Mouse (Mus musculus): ENCODE measurements around the gene Clic1. TPM values are rescaled to one million over a fixed set of nuclear protein-coding genes. Genes with fewer than 3 reads are reported as not detected.

The Clic1 gene
- polyA plus RNA-seq, 1 experiment from 2014 or later = 195 TPM

Other genes starting within 250 kb of the Clic1 start
- gene Cyp21a1, start 245.4 kb upstream of the Clic1 start, polyA plus RNA-seq (2016; fragmentation: Nextera tagmentation; extraction: Ambion mirVana) = not detected in 2 replicates
- gene Stk19, start 213.0 kb upstream of the Clic1 start, polyA plus RNA-seq (2016; fragmentation: Nextera tagmentation; extraction: Ambion mirVana) = 24.9 and 26.2 TPM in 2 replicates
- 70.8 and 81.7 TPM in 2 replicates for gene Dxo, start 212.9 kb upstream of the Clic1 start, polyA plus RNA-seq (2016; fragmentation: Nextera tagmentation; extraction: Ambion mirVana)
- gene Skiv2l, start 199.8 kb upstream of the Clic1 start, polyA plus RNA-seq (2016; fragmentation: Nextera tagmentation; extraction: Ambion mirVana) = 58.3 and 65.7 TPM in 2 replicates
- 125 and 134 TPM in 2 replicates for gene Nelfe, start 199.6 kb upstream of the Clic1 start, polyA plus RNA-seq (2016; fragmentation: Nextera tagmentation; extraction: Ambion mirVana)
- gene Cfb, start 187.4 kb upstream of the Clic1 start, polyA plus RNA-seq (2016; fragmentation: Nextera tagmentation; extraction: Ambion mirVana) = 1.4 and 3.0 TPM in 2 replicates
- gene Zbtb12, start 170.5 kb upstream of the Clic1 start, polyA plus RNA-seq (2016; fragmentation: Nextera tagmentation; extraction: Ambion mirVana) = 9.3 and 10.8 TPM in 2 replicates
- 0.18 TPM in 1 of 2 replicates, not detected in the other for gene Gm20547, start 167.9 kb upstream of the Clic1 start, polyA plus RNA-seq (2016; fragmentation: Nextera tagmentation; extraction: Ambion mirVana)
- 0.84 and 1.1 TPM in 2 replicates for gene C2, start 151.7 kb upstream of the Clic1 start, polyA plus RNA-seq (2016; fragmentation: Nextera tagmentation; extraction: Ambion mirVana)
- gene Ehmt2, start 151.5 kb upstream of the Clic1 start, polyA plus RNA-seq (2016; fragmentation: Nextera tagmentation; extraction: Ambion mirVana) = 114 TPM in 2 replicates
- not detected in 2 replicates for gene Slc44a4, start 135.5 kb upstream of the Clic1 start, polyA plus RNA-seq (2016; fragmentation: Nextera tagmentation; extraction: Ambion mirVana)
- 16.2 and 18.9 TPM in 2 replicates for gene Neu1, start 118.7 kb upstream of the Clic1 start, polyA plus RNA-seq (2016; fragmentation: Nextera tagmentation; extraction: Ambion mirVana)
- gene Hspa1b, start 90.7 kb upstream of the Clic1 start, polyA plus RNA-seq (2016; fragmentation: Nextera tagmentation; extraction: Ambion mirVana) = 0.19 TPM in 1 of 2 replicates, not detected in the other
- not detected in 2 replicates for gene Gm20481, start 80.1 kb upstream of the Clic1 start, polyA plus RNA-seq (2016; fragmentation: Nextera tagmentation; extraction: Ambion mirVana)
- 1.9 and 2.0 TPM in 2 replicates for gene Hspa1a, start 77.8 kb upstream of the Clic1 start, polyA plus RNA-seq (2016; fragmentation: Nextera tagmentation; extraction: Ambion mirVana)
- 1.0 and 1.1 TPM in 2 replicates for gene Hspa1l, start 77.3 kb upstream of the Clic1 start, polyA plus RNA-seq (2016; fragmentation: Nextera tagmentation; extraction: Ambion mirVana)
- gene Lsm2, start 68.1 kb upstream of the Clic1 start, polyA plus RNA-seq (2016; fragmentation: Nextera tagmentation; extraction: Ambion mirVana) = 222 and 234 TPM in 2 replicates
- gene Vars, start 49.0 kb upstream of the Clic1 start, polyA plus RNA-seq (2016; fragmentation: Nextera tagmentation; extraction: Ambion mirVana) = 169 and 171 TPM in 2 replicates
- gene Vwa7, start 33.4 kb upstream of the Clic1 start, polyA plus RNA-seq (2016; fragmentation: Nextera tagmentation; extraction: Ambion mirVana) = 0.10 and 0.13 TPM in 2 replicates
- 3.2 and 3.3 TPM in 2 replicates for gene Sapcd1, start 21.9 kb upstream of the Clic1 start, polyA plus RNA-seq (2016; fragmentation: Nextera tagmentation; extraction: Ambion mirVana)
- gene Msh5, start 3.2 kb upstream of the Clic1 start, polyA plus RNA-seq (2016; fragmentation: Nextera tagmentation; extraction: Ambion mirVana) = 2.9 and 3.4 TPM in 2 replicates
- 489 and 492 TPM in 2 replicates for gene Ddah2, start 9.1 kb downstream of the Clic1 start, polyA plus RNA-seq (2016; fragmentation: Nextera tagmentation; extraction: Ambion mirVana)
- not detected in 2 replicates for gene Ly6g6c, start 15.4 kb downstream of the Clic1 start, polyA plus RNA-seq (2016; fragmentation: Nextera tagmentation; extraction: Ambion mirVana)
- 0.68 and 0.76 TPM in 2 replicates for gene Mpig6b, start 16.2 kb downstream of the Clic1 start, polyA plus RNA-seq (2016; fragmentation: Nextera tagmentation; extraction: Ambion mirVana)
- 1.3 and 2.5 TPM in 2 replicates for gene Ly6g6e, start 26.9 kb downstream of the Clic1 start, polyA plus RNA-seq (2016; fragmentation: Nextera tagmentation; extraction: Ambion mirVana)
- gene Ly6g6d, start 28.1 kb downstream of the Clic1 start, polyA plus RNA-seq (2016; fragmentation: Nextera tagmentation; extraction: Ambion mirVana) = 0.68 and 1.0 TPM in 2 replicates
- 0.44 and 0.66 TPM in 2 replicates for gene Ly6g6f, start 35.6 kb downstream of the Clic1 start, polyA plus RNA-seq (2016; fragmentation: Nextera tagmentation; extraction: Ambion mirVana)
- gene Abhd16a, start 39.3 kb downstream of the Clic1 start, polyA plus RNA-seq (2016; fragmentation: Nextera tagmentation; extraction: Ambion mirVana) = 74.5 and 75.3 TPM in 2 replicates
- gene Ly6g5c, start 58.3 kb downstream of the Clic1 start, polyA plus RNA-seq (2016; fragmentation: Nextera tagmentation; extraction: Ambion mirVana) = not detected in 2 replicates
- 1.1 and 1.3 TPM in 2 replicates for gene Ly6g5b, start 65.5 kb downstream of the Clic1 start, polyA plus RNA-seq (2016; fragmentation: Nextera tagmentation; extraction: Ambion mirVana)
- 22.4 and 23.7 TPM in 2 replicates for gene Gpank1, start 71.5 kb downstream of the Clic1 start, polyA plus RNA-seq (2016; fragmentation: Nextera tagmentation; extraction: Ambion mirVana)
- 266 and 270 TPM in 2 replicates for gene Csnk2b, start 72.1 kb downstream of the Clic1 start, polyA plus RNA-seq (2016; fragmentation: Nextera tagmentation; extraction: Ambion mirVana)
- gene D17H6S53E, start 76.4 kb downstream of the Clic1 start, polyA plus RNA-seq (2016; fragmentation: Nextera tagmentation; extraction: Ambion mirVana) = 7.1 and 10.1 TPM in 2 replicates
- 0.61 and 0.70 TPM in 2 replicates for gene Apom, start 82.1 kb downstream of the Clic1 start, polyA plus RNA-seq (2016; fragmentation: Nextera tagmentation; extraction: Ambion mirVana)
- 70.4 TPM in 2 replicates for gene Bag6, start 85.2 kb downstream of the Clic1 start, polyA plus RNA-seq (2016; fragmentation: Nextera tagmentation; extraction: Ambion mirVana)
- 212 and 231 TPM in 2 replicates for gene Prrc2a, start 114.9 kb downstream of the Clic1 start, polyA plus RNA-seq (2016; fragmentation: Nextera tagmentation; extraction: Ambion mirVana)
- gene Aif1, start 126.1 kb downstream of the Clic1 start, polyA plus RNA-seq (2016; fragmentation: Nextera tagmentation; extraction: Ambion mirVana) = 4.7 and 4.9 TPM in 2 replicates
- gene Lst1, start 138.5 kb downstream of the Clic1 start, polyA plus RNA-seq (2016; fragmentation: Nextera tagmentation; extraction: Ambion mirVana) = 5.6 and 6.0 TPM in 2 replicates
- 0.49 and 0.64 TPM in 2 replicates for gene Ltb, start 144.5 kb downstream of the Clic1 start, polyA plus RNA-seq (2016; fragmentation: Nextera tagmentation; extraction: Ambion mirVana)
- not detected in 2 replicates for gene Tnf, start 152.0 kb downstream of the Clic1 start, polyA plus RNA-seq (2016; fragmentation: Nextera tagmentation; extraction: Ambion mirVana)
- gene Lta, start 155.4 kb downstream of the Clic1 start, polyA plus RNA-seq (2016; fragmentation: Nextera tagmentation; extraction: Ambion mirVana) = not detected in 2 replicates
- 0.45 and 1.1 TPM in 2 replicates for gene Gm16181, start 170.9 kb downstream of the Clic1 start, polyA plus RNA-seq (2016; fragmentation: Nextera tagmentation; extraction: Ambion mirVana)
- gene Atp6v1g2, start 183.7 kb downstream of the Clic1 start, polyA plus RNA-seq (2016; fragmentation: Nextera tagmentation; extraction: Ambion mirVana) = 4.3 and 4.8 TPM in 2 replicates
- gene Nfkbil1, start 185.8 kb downstream of the Clic1 start, polyA plus RNA-seq (2016; fragmentation: Nextera tagmentation; extraction: Ambion mirVana) = 13.3 and 15.5 TPM in 2 replicates
- gene Ddx39b, start 191.8 kb downstream of the Clic1 start, polyA plus RNA-seq (2016; fragmentation: Nextera tagmentation; extraction: Ambion mirVana) = 620 and 638 TPM in 2 replicates
- 17.8 and 18.8 TPM in 2 replicates for gene H2-D1, start 212.8 kb downstream of the Clic1 start, polyA plus RNA-seq (2016; fragmentation: Nextera tagmentation; extraction: Ambion mirVana)

Measured in limb, embryonic 12.5 days (tissue).